Mouse (Mus musculus) CD4-positive helper T cell, adult 2 months (primary cell): ENCODE measurements around the gene Olfr311.

Source experiments
- DNase-seq: peaks from one replicate; pipeline ENCODE4 v3.0.0-alpha.2; 2012; ENCODE audit warnings: low read depth, missing footprints, low spot score

Olfr311 gene

GRCm38 (mm10) chr11:58870961-58871360 lies 31.9 kb downstream of the Olfr311 start:
- DNase-seq, result no peak

- no peak for DNase-seq
Observed at GRCm38 (mm10) chr11:58883756-58884155, 44.7 kb downstream of the Olfr311 start.

DNA sequence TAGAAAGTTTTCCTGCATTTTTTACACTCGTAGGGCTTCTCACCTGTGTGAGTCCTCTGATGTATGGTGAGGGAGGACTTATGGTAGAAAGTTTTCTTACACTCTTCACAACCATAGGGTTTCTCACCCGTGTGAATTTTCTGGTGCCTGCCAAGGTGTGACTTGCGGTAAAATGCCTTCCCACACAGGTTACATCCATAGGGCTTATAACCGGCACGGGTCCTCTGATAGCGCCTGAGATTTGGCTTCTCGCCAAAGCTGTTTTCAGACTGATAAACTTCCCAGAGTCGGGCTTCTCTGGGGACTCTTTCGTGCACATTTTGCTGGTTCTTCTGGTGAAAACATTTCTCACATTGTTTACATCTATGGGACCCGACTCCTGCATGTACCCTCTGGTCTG lies 51.5 kb downstream of the Olfr311 start:
- DNase-seq, result no peak
